Mouse (Mus musculus) v-Abl transformed pro-B cells (cell line): ENCODE results near the gene Cacng2.

ENCODE experiments used
- in situ Hi-C, 2 experiments: fragments of 400-800 bp; cut with MboI; formaldehyde crosslinking; loops; one replicate each; pipeline ENCODE4 v1.15.1; 2025; ENCODE audit not compliant: unreplicated experiment in 2 of 2

Gene Cacng2

DNA sequence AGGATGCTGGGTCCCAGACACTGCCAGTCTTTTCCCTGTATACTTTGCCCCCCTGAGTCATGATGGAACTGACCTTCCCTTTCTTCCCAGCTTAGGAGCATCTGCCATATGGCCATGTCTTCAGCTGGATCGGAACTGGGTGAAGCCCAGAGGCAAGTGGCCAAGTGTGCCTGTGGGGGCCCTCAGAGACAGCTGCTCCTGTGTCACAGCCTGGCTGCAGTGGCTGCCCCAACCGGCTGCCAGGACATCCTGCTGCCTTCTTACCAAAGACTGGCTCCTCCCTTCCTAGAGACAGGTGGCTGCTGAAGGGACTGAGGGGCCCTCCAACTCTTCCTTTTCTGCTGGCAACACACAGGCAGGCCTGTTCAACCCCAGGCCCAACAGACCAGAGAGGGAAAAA lies 83.2 kb downstream of the Cacng2 start:
- in situ Hi-C loops = no loop called here

GRCm38 (mm10) chr15:78029938-78030337 lies 89.9 kb downstream of the Cacng2 start:
- in situ Hi-C loops = no loop called here

DNA sequence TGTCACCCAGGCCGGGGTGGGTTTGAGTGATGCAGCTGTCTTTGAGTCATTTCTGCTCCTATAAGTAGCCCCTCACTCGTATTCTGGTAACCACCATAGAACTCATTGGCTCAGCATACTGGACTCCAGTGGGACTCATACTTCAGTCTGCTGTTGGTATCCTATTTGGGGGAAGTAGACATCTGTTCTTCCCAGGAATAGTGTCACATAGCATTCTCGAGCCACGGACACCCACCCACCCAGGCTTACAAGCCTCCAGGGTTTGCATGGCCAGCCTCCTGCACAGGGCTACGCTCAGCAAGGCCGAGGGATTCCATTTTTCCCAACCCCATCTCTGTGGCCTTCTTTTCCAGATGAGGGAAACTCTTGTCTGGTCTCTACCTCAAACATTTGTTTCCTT lies 93.3 kb downstream of the Cacng2 start:
- in situ Hi-C loops = no loop called here

- in situ Hi-C loops = loop anchor here (25.0 kb wide), 2 partner anchors 587 to 788 kb away; partner anchors contain the start of genes Apol7b (in 1 of the 2) and Card10 (in 1 of the 2)
Measured at GRCm38 (mm10) chr15:78024211-78024610, 95.6 kb downstream of the Cacng2 start.

DNA sequence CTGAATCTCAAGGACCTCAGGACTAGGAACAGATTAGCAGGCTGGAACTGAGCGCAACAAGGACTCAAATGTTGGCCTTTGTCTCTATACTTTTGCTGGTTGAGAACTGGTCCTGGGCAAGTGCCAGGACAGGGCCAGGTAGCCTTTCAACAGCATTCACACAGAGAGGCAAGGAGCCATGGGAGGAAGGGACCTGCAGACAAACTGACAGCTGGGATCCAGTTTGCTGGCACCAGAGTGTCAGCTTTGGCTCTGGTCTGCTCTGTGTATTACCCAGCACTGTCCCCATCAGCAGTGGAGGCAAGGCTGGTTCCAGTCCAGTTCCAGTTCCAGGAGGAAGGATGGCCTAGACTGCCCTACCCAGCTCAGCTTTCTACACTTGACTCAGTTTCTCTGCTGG lies 105.8 kb downstream of the Cacng2 start:
- in situ Hi-C loops = loop anchor here (25.0 kb wide), 2 partner anchors 577 to 798 kb away; partner anchors contain the start of genes Apol7b (in 1 of the 2) and Card10 (in 1 of the 2)

DNA sequence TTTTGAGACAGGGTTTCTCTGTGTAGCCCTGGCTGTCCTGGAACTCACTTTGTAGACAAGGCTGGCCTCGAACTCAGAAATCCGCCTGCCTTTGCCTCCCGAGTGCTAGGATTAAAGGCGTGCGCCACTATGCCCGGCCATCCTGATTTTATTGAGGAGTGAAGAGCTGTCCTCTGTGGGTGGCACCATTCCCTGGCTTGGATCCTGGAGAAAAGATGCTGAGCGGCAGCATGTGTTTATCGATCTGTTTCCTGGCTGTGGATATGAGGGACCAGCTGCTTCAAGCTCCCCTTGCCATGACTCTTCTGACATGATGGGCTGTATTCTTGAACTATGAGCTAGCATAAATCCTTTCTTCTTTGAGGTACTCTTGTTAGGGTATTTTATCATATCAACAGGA lies 111.6 kb downstream of the Cacng2 start:
- in situ Hi-C loops = loop anchor here (25.0 kb wide), 2 partner anchors 571 to 804 kb away; partner anchors contain the start of genes Apol7b (in 1 of the 2) and Card10 (in 1 of the 2)

DNA sequence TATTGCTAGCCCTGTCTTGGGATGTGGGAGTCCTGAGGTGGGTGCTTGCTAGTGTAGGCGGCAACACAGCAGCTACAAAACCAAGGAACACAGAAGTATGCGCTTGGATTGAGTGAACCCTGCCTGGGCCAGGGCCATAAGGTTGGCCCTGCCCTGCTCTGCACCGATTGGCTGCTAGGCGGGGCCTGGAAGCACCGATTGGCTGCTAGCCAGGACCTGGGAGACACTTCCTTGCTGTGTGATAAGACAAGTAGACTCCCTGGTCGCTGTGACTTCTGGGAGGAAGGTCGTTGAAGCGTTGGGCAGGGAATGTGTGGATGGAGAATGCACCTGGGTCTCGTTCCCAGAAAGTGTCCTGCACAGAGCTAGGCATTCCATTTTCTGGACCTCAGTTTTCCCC lies 115.9 kb downstream of the Cacng2 start:
- in situ Hi-C loops = loop anchor here (25.0 kb wide), 2 partner anchors 567 to 808 kb away; partner anchors contain the start of genes Apol7b (in 1 of the 2) and Card10 (in 1 of the 2)

DNA sequence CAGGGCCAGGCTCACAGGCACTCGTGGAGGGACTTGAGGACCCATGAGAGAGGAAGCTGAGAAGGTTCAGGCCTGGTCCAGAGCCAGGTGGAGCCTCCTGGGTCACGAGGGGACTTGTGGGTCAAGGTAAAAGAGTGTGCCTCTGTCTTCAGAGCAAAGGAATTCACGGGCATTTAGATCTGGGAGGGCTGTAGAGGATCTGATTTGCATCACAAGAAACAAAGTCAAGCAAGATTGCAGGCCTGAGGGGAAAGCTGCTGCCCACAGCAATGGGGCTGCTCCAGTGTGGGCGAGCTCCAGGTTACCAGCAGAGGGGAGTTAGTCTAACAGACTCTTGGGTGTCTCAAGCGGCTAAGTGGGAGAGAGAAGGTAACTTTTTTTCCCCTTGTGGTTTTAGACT lies 118.4 kb downstream of the Cacng2 start:
- in situ Hi-C loops = loop anchor here (25.0 kb wide), 2 partner anchors 564 to 811 kb away; partner anchors contain the start of genes Apol7b (in 1 of the 2) and Card10 (in 1 of the 2)

- in situ Hi-C loops = loop anchor here in 1 of 2 experiments (10.0 kb wide), 1 partner anchor 376 kb away; no protein-coding TSS in a partner anchor
Measured at GRCm38 (mm10) chr15:77988541-77988940, 131.3 kb downstream of the Cacng2 start.

GRCm38 (mm10) chr15:77983391-77983790 lies 136.4 kb downstream of the Cacng2 start:
- in situ Hi-C loops = loop anchor here (5.0 to 10.0 kb wide), 2 partner anchors 381 to 384 kb away; no protein-coding TSS in a partner anchor

- in situ Hi-C loops = loop anchor here (5.0 to 10.0 kb wide), 2 partner anchors 382 to 385 kb away; no protein-coding TSS in a partner anchor
Measured at GRCm38 (mm10) chr15:77982195-77982939, 137.5 kb downstream of the Cacng2 start.

GRCm38 (mm10) chr15:77981181-77981680 lies 138.6 kb downstream of the Cacng2 start:
- in situ Hi-C loops = loop anchor here (5.0 to 10.0 kb wide), 2 partner anchors 384 to 386 kb away; no protein-coding TSS in a partner anchor

DNA sequence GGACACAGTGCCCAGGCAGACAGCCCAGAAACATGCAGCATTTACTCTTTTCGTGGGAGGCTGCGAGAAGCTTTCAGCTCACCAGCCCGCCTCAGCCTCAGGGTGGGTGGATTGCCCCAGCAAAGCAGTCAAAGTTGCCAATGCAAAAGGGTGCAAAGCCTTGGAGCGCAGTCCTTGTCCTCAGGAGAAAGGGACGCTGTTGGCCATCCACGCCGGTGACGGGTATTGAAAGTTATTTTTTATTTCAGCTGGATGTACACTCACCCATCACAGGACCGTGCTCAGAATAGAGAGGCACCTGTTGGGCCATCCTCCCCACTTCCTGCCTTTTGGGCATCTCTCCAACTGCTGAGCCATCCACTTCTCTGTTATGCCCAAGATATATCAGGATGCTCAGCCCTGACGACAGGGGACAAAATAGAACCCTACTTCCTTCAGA lies 140.4 kb downstream of the Cacng2 start:
- in situ Hi-C loops = loop anchor here in 1 of 2 experiments (10.0 kb wide), 3 partner anchors 185 to 555 kb away; partner anchors contain the start of genes C1qtnf6 and Ncf4

GRCm38 (mm10) chr15:77977663-77978062 lies 142.2 kb downstream of the Cacng2 start:
- in situ Hi-C loops = loop anchor here in 1 of 2 experiments (10.0 kb wide), 3 partner anchors 187 to 557 kb away; partner anchors contain the start of genes C1qtnf6 and Ncf4

DNA sequence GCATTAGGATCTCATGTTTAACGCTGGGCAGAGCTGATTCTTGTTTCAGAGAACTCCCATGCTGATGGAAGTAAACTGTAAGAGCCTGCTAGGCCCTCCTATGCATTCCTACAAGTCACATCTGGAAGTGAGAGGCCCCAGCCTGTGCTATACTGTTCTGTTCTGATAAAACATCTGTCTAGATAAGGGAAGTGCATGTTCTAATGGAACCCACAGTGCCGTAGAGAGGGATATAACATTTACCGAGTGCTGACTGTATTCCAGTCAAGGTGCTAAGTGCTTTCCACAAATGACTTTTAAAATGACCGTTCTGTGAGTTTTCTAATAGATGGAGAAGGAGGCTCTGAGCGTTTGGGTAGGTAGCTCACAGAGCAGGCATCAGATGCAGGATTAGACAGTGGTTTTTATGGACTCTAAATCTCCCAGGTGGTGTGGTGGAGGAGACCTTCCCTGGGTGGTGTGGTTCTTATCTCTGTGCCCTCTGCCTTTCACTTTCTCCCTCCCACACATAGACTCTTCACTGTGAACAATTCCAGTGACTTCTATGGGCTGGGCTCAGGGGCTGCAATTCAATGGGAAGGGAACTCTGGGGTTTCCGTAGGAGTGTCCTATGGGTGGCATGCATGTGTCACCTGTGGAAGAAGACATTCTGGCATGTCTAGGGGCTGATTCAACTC lies 145.5 kb downstream of the Cacng2 start:
- in situ Hi-C loops = loop anchor here (5.0 to 10.0 kb wide), 4 partner anchors 42 to 560 kb away; partner anchors contain the start of genes C1qtnf6 (in 1 of the 2) and Ncf4 (in 1 of the 2)

DNA sequence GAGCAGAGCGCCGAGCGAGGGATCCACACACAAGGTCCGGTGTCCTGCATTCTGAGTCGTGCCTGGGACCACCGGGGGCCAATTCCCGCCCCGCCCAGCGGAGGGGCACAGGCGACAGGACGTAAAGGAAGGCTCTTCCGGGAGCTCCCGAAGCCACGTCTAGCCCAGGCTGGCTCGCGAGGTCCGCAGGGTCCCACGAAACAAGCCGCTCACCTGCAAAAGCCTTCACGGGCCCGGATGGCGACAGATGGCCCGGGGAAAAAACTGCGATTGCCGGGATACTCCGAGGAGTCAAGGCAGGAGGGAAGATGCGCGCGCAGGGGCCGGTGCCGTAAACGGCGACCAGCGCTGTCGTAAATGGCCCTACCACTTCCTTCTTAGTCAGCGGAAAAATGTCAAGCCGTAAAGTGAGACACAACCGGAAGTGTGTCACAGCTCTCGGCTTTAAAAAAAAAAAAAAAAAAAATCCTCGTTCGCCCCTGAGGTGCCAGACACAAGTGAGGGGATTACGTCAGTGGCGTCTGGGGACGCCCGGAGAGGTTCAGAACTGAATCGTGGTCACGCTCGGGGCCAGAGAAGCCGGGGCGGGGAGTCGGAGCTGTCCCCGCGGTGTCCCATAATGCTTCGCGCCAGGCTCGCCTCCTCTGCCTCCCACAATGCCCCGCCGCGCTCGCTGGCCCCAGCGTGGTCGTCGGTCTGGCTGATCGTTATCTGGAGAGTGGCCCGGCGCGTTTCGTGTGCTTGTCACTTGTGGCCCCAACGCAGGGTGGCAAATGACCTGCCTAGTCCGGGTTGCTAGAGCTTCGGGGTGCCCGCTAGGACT lies 149.1 kb downstream of the Cacng2 start, which contains the start of gene Eif3d:
Gene Eif3d (minus strand): TSS at position 344 of the 823 bp plus-strand sequence.
- in situ Hi-C loops = loop anchor here (5.0 to 10.0 kb wide), 4 partner anchors 38 to 564 kb away; partner anchors contain the start of genes C1qtnf6 (in 1 of the 2) and Ncf4 (in 1 of the 2)

- in situ Hi-C loops = loop anchor here (5.0 to 10.0 kb wide), 4 partner anchors 38 to 565 kb away; partner anchors contain the start of genes C1qtnf6 (in 1 of the 2) and Ncf4 (in 1 of the 2)
Measured at GRCm38 (mm10) chr15:77969940-77970469, 149.8 kb downstream of the Cacng2 start.

GRCm38 (mm10) chr15:77965117-77965528 lies 154.7 kb downstream of the Cacng2 start:
- in situ Hi-C loops = no loop called here

DNA sequence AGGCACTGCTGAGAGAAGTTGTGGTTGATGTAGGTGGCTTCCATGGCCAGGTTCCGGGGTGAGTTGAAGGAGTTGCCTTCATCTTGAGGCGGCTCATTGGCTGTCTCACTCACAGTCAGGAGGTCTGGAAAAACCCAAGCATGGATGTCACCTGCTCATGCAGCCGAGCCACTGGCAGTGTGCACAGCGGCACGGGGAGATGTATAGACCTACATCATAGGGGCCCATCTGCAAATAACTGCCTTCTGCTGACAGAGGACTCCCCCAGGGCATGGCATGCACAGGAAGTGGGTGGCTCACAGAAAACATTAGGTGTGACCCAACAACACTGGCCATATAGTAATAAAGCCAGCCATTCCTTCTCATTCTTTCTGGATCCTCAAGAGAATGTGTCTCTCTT lies 157.4 kb downstream of the Cacng2 start:
- in situ Hi-C loops = no loop called here
